Mouse (Mus musculus) CD4-positive, CD25-positive, alpha-beta regulatory T cell, adult 4 months (primary cell): ENCODE results near the gene Pdik1l. TPM values are rescaled to one million over a fixed set of nuclear protein-coding genes. Genes with fewer than 3 reads are reported as not detected.

ENCODE experiments used
- ATAC-seq: one replicate; pipeline ENCODE4 v1.8.0; 2017
- polyA plus RNA-seq, 2 experiments: library from polyadenylated mRNA; unstranded; fragments of 100-300 nt; shearing (Covaris generic); gene quantifications; one replicate each; pipeline ENCODE4 v1.2.1; 2017

The Pdik1l gene
- 10 to 100 TPM; 20.7 to 24.2 TPM for polyA plus RNA-seq

DNA sequence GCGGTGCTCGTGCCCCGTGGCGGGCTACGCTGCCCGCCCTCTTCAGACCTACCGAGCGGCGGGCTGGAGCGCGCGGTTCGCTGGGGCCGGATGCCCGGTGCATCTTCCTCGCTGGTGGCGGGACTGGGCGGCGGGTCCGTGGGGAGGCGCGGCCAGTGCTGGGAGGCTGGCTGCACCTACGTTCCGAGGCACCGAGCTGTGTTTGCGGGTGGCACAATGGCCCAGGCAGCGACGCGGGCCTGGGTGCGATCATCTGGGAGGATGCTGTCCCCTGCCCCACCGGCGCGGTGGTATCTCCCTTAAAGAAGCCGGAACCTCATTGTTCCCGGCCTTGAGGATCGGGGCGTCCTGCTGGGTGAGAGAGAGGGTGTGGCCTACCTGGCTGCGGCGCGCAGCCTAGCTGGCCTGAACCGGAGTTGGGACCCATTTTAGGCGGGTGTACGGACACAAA is at the start of gene Pdik1l:
TSS of gene Pdik1l (minus strand) at position 321 of the 451 bp plus-strand sequence.
- peak; percentile 71 for ATAC-seq

GRCm38 (mm10) chr4:134330281-134330680 is 42.6 kb upstream of the Pdik1l start:
- no peak for ATAC-seq

- ATAC-seq, result no peak
These were observed 41.1 kb upstream of the Pdik1l start for GRCm38 (mm10) chr4:134328832-134329231.

GRCm38 (mm10) chr4:134328151-134328550 is 40.5 kb upstream of the Pdik1l start:
- no peak for ATAC-seq

DNA sequence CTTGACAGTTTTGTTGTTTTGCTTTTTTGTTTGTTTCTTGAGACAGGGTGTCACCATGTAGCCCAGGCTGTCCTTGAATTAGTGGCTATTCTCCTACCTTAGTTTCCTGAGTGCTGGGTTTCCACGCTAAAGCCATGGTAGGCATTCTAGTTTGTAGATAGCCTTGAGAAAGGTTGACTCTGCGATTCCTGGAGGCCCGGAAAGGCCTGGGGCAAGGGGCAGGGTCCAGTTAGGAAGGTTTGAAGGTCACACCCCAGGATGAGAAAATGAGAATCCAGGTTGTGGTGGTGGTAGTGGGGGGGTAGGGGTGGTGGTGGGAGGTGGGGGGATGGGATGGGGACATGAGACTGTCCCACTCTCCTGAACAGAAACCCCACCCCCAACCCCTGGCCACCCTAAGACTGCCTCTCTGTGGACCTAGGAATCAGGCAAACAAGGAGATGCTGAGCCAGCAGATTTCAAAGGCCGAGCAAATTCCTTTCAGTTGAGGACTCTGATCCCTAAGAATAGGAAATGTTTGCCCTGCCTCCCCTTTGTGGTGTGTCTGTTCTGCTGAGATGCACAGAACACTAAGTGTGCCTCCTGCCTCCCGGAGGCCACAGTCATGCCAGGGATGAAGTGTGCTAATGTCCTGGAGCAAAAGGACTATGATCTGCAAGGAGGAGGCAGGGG is 39.3 kb upstream of the Pdik1l start:
- ATAC-seq, result no peak

GRCm38 (mm10) chr4:134324655-134325054 is 37.0 kb upstream of the Pdik1l start:
- no peak for ATAC-seq

DNA sequence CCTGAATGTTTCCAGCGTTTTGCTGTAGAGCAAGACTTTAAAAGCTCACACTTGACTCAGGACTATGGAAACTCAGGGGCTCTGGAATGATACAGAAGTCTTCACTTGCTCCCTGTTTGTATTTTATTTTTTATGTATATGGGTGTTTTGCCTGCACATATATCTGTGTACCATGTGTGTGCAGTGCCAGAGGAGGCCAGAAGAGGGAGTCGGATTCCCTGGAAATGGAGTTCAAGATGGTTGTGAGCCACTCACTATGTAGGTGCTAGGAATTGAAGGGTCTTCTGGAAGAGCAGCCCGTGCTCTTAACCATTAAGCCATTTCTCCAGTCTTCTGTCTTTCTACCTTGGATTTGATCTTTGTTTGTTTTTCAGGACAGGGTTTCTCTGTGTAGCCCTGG is 33.8 kb upstream of the Pdik1l start:
- ATAC-seq, result no peak

DNA sequence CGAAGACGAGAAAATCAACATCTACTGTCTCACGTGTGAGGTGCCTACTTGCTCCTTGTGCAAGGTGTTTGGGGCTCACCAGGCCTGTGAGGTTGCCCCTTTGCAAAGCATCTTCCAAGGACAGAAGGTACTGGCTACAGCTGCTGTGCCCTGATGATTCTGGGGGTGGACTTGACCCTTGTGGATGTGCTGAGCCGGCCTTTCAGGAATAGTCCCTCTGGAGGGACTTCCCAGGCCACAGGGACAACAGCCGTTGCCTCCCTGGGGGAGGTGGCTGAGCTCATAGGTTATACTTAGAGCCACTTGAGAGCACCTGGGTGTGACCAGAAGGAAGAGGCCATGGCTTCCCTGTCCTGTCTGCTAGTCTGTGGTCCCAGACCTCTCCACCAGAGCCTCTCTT is 32.0 kb upstream of the Pdik1l start:
- ATAC-seq, result no peak

- ATAC-seq, result no peak
These were observed 31.4 kb upstream of the Pdik1l start for GRCm38 (mm10) chr4:134319074-134319473.

- ATAC-seq, result no peak
These were observed 28.7 kb upstream of the Pdik1l start for GRCm38 (mm10) chr4:134316390-134316789.

GRCm38 (mm10) chr4:134315470-134315869 is 27.8 kb upstream of the Pdik1l start:
- ATAC-seq, result no peak

DNA sequence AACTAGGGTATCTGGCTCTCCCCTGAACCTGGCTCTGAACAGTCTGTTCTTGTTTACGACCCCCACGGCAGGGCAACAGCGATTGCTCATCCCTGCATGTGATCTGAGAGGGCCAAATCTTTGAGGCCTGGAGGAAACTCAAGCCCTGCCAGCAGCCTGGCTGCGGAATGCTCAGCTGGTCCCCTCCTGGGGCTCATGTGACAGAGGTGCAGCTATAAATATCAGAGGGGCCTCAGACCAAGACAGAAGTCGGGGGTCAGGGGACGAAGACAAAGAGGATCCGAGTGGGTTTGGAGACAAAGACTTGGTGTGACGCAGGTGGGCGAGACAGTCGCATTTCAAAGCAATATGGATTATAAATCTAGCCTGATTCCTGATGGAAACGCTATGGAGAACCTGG is 27.2 kb upstream of the Pdik1l start, which contains the start of gene Trim63:
TSS of gene Trim63 (plus strand) at position 245 of the 400 bp plus-strand sequence.
- ATAC-seq, result no peak

DNA sequence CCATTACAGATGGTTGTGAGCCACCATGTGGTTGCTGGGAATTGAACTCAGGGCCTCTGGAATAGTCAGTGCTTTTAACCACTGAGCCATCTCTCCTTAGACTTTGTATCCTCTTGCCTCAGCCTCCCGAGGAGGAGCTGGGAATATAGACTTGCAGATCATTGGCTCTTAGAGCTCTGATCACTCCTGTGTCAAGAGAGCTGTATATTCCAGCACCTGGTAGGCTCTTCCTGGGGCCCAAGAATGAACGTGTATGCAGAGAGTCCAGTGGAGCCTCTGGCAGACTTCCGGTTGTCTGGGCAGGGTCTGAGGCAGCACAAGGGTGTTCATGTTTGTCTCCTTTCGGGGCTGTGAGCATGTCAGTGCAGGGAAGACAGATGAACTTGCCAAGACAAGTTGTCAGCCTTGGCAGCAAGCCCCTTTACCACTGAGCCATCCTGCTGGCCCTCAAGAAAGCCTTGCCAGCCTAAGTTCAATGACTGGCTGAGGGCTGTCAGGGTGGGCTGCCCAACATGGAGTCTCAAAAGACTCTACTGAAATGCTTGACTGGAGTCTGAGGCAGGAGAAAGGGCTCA is 26.5 kb upstream of the Pdik1l start:
- no peak for ATAC-seq

DNA sequence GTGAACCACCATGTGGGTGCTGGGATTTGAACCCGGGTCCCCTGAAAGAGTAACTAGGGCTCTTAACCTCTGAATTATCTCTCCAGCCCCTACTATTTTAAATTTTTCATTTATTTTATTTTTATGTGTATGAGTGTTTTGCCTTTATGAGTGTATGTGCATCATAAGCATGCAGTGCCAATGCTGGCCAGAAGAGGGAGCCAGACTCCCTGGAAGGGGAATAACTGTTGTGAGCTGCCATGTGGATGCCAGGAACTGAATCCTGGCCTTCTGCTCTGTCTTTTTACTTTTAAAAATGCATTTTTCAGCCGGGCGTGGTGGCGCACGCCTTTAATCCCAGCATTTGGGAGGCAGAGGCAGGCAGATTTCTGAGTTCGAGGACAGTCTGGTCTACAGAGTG is 25.2 kb upstream of the Pdik1l start:
- no peak for ATAC-seq

GRCm38 (mm10) chr4:134312341-134312740 is 24.6 kb upstream of the Pdik1l start:
- ATAC-seq, result no peak

DNA sequence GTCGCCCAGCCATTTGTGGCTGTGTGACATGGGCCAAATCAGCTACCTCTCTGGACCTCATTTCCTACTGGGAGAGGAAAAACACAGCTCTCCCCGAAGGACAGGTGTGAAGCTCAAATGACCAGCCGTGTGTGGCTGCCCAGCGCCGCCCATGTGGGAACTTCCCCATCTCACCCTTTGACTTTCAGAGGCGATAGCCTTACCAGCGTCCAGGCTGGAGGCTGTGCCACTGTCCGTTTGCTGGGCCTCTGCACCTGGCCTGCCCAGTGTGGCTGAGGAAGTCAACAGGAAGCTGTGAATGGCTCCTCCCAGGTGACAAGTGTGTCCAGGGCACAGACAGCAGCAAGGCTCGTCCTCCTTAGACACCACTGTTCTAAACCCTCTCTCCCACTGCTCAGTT is 24.1 kb upstream of the Pdik1l start:
- no peak for ATAC-seq

DNA sequence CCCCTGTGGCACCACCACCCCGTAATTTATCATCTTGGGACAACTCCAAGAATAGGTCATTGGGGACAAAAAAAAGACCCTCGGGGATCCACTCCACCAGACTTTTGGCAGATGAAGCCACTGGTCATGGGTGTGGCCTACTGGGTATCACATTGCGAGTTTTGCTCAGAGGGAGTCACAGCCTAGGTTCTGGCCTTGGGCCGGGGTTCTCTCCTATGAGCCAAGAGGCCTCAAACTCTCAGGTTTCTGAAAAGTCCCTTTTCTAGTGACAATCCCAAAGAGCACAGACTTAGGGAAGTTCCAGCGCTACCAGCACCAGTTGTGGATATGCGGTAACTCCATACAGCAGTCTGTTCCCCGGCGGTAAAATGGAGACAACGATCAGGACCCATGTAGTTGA is 23.0 kb upstream of the Pdik1l start:
- ATAC-seq, result no peak

GRCm38 (mm10) chr4:134310106-134310505 is 22.4 kb upstream of the Pdik1l start:
- ATAC-seq, result no peak

GRCm38 (mm10) chr4:134307367-134308072 is 19.8 kb upstream of the Pdik1l start:
- no peak for ATAC-seq

- no peak for ATAC-seq
These were observed 19.3 kb upstream of the Pdik1l start for GRCm38 (mm10) chr4:134306963-134307362.

- ATAC-seq, result no peak
These were observed 14.4 kb upstream of the Pdik1l start for GRCm38 (mm10) chr4:134302084-134302483.

- ATAC-seq, result no peak
These were observed 12.6 kb upstream of the Pdik1l start for GRCm38 (mm10) chr4:134300316-134300715.

GRCm38 (mm10) chr4:134299498-134299810 is 11.8 kb upstream of the Pdik1l start:
- ATAC-seq, result no peak
